Mouse (Mus musculus) gastrocnemius, postnatal 25 days (tissue): ENCODE data around the gene Xirp2. TPM values are rescaled to one million over a fixed set of nuclear protein-coding genes. Genes with fewer than 3 reads are reported as not detected.

Experiments used
- DNase-seq: peaks from one replicate; pipeline ENCODE4 v3.0.0; 2022
- total RNA-seq, 2 experiments: library from RNA; stranded (reverse); gene quantifications; 1 replicate in 1 of 2; 2 replicates in 1 of 2; pipeline ENCODE4 v1.2.3; 2021

The Xirp2 gene
- total RNA-seq, 2 experiments from 2014 or later: 830 to 948 TPM

- no peak for DNase-seq
Observed at GRCm38 (mm10) chr2:67564851-67565479, 119.2 kb downstream of the Xirp2 start.

- peak; percentile 87 for DNase-seq
Observed at GRCm38 (mm10) chr2:67565480-67566331, 119.9 kb downstream of the Xirp2 start, which contains the start of gene B3galt1. TSS of gene B3galt1 (plus strand) at chr2:67565871.

DNA sequence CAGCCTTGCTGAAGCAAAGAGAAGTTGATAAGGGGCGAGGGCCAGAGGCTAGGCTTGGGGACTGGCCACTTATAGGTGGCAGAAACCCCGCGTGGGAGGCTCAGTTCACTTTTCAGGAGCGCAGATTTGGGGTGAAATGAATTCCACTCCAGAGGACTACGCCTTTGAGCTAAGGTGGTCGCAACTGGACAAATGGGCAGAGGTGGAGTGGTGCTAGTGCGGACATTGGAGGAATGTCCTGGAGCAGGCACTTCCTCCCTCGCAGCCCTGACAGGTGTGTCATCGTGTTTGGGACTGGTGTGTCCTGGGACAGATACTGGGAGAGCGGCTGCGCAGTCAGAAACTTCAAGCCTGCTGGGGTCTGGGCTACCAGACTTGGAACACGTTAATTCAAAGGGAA, 120.8 kb downstream of the Xirp2 start:
- DNase-seq: no peak

GRCm38 (mm10) chr2:67567141-67567680, 121.4 kb downstream of the Xirp2 start:
- no peak for DNase-seq

Other genes starting within 250 kb of the Xirp2 start
- gene Gm21830, start 32.3 kb upstream of the Xirp2 start, total RNA-seq: not detected
- not detected for gene Gm26727, start 12.8 kb upstream of the Xirp2 start, total RNA-seq
- gene B3galt1, start 119.9 kb downstream of the Xirp2 start, total RNA-seq: 1 to 10 TPM; 1.9 to 2.8 TPM